Mouse (Mus musculus) heart, embryonic 11.5 days (tissue): ENCODE results near the gene Kcnh4. TPM values are rescaled to one million over a fixed set of nuclear protein-coding genes. Genes with fewer than 3 reads are reported as not detected.

Experiments
- ATAC-seq: fragments of 200-750 bp; cut with Nextera tagmentation; replicated peaks from 2 replicates; pipeline ENCODE4 v1.8.0; 2017; ENCODE audit warnings: moderate library complexity; ENCODE audit not compliant: insufficient number of reproducible peaks, low FRiP score, low TSS enrichment
- H3K27ac ChIP-seq: fragments of 300-500 bp; sonication (generic); 2 replicates; pipeline ENCODE4 v1.5.1; 2014; ENCODE audit warnings: mild to moderate bottlenecking, low read depth, low read length
- H3K27me3 ChIP-seq: fragments of 300-500 bp; sonication (generic); 2 replicates; pipeline ENCODE4 v1.6.1; 2014; ENCODE audit warnings: mild to moderate bottlenecking, low read length, mixed read lengths; ENCODE audit not compliant: control insufficient read depth, insufficient read depth
- H3K36me3 ChIP-seq: fragments of 300-500 bp; sonication (generic); 2 replicates; pipeline ENCODE4 v1.6.1; 2014; ENCODE audit warnings: mild to moderate bottlenecking, low read length, moderate library complexity, mixed read lengths; ENCODE audit not compliant: control insufficient read depth, insufficient read depth
- H3K4me1 ChIP-seq: fragments of 300-500 bp; sonication (generic); 2 replicates; pipeline ENCODE4 v1.6.1; 2014; ENCODE audit warnings: low read length; ENCODE audit not compliant: control insufficient read depth, insufficient read depth
- H3K4me2 ChIP-seq: fragments of 300-500 bp; sonication (generic); 2 replicates; pipeline ENCODE4 v1.6.1; 2014; ENCODE audit warnings: mild to moderate bottlenecking, moderate library complexity
- H3K4me3 ChIP-seq: fragments of 300-500 bp; sonication (generic); 2 replicates; pipeline ENCODE4 v1.5.1; 2014; ENCODE audit warnings: low read depth, low read length
- H3K9ac ChIP-seq: fragments of 300-500 bp; sonication (generic); 2 replicates; pipeline ENCODE4 v1.6.1; 2014; ENCODE audit warnings: mild to moderate bottlenecking, low read depth, low read length, moderate library complexity
- H3K9me3 ChIP-seq: fragments of 300-500 bp; sonication (generic); replicated peaks from 2 replicates; pipeline ENCODE4 v1.6.1; 2016; ENCODE audit warnings: low read length; ENCODE audit not compliant: control insufficient read depth
- WGBS: fragments of 180-500 bp; shearing (Covaris S2); extraction: QIAGEN DNeasy Blood & Tissue Kit; methylation state at CpG from one replicate; pipeline ENCODE4 v1.1.7; 2014; ENCODE audit not compliant: insufficient replicate concordance; 5-methylcytosine and 5-hydroxymethylcytosine counted together
- polyA plus RNA-seq: library from polyadenylated mRNA; unstranded; fragments of >200 nt; fragmentation: Nextera tagmentation; extraction: Ambion mirVana; gene quantifications from 2 replicates; pipeline ENCODE4 v1.2.1, GENCODE M21; 2014

Gene Kcnh4
- polyA plus RNA-seq, 1 experiment from 2014 or later = not detected

DNA sequence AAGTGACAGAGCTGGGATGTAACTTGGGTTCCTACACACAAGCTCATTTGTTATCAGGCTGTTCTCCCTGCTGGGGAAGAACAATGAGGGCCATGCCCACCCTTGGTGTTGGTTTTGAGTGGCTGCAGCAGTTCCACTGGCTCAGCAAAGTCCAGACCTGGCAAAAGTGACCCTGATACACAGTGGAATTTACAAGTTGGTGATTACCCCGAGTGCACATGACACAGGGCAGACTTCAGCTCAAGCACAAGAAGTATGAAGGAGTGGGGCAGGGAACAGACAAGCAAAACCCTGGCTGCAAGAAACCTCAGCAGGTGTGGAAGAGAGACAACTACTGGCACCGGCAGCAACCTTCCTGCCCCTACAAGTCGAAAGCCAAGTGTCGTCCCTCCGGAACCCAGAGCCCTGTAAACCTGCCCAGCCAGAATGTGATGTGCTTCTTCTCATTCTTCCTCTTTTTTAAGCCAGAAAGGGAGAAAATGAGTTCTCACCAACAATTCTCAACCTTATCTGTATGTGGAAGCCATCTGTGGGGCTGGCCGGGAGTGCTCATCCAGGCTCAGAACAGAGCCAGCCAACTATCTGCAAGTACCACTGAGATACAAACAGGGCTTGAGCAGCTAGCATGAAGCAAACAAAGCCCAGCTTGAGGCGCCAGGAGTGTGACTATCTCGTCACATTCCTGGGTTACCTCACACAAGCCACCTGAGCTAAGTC is 37.8 kb downstream of the Kcnh4 start:
- ATAC-seq = no peak
- Histone ChIP-seq H3K36me3 (peaks cover 8% of the 10 kb centered on the region), H3K9me3 (no peaks in the 10 kb centered on the region), H3K9ac (0 out of 2 replicates have a peak overlapping the region, but pooled peaks have one; percentile 46), H3K4me2 (peak overlapping the region; percentile 16; the same call in 1 of the 2 replicates), H3K27me3 (no peaks in the 10 kb centered on the region), H3K4me1 (peaks cover 45% of the 10 kb centered on the region), H3K4me3 (no peak overlapping the region), H3K27ac (peak overlapping the region; percentile 86)
- WGBS = 40% methylated on average over 8 of the region's 8 CpGs

- H3K9ac ChIP-seq = peak overlapping the region; percentile 60
- H3K4me2 ChIP-seq = no peak overlapping the region
These were observed 38.5 kb downstream of the Kcnh4 start for GRCm38 (mm10) chr11:100721254-100721653.

DNA sequence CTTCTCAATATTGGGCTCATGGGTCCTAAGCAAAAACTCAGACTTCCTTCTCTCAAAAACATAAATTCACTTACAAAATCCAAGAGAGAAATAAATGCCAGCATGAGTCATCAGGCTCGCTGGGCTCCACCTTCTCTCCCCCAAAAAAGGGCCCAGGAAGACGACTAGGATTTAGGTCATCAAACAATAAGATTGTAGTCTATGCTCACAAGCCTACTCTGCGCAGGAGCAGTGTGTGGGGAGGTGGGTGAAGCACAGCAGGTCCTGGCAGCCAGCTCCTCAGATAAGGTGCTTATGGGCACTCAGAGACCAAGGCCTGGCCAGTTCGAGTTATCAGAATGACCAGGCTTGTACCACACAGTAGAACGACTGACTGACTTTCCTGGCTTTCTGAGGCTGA is 39.4 kb downstream of the Kcnh4 start:
- H3K27ac ChIP-seq = peak overlapping the region; percentile 86; the same call in 1 of the 2 replicates
- 0 out of 2 replicates have a peak overlapping the region, but pooled peaks have one; percentile 60 for H3K9ac ChIP-seq
- no peaks in the 10 kb centered on the region for H3K9me3 ChIP-seq
- no peak overlapping the region for H3K4me3 ChIP-seq
- H3K4me2 ChIP-seq = 0 out of 2 replicates have a peak overlapping the region, but pooled peaks have one; percentile 8
- WGBS = 46% methylated on average over 5 of the region's 5 CpGs
- H3K4me1 ChIP-seq = peaks cover 42% of the 10 kb centered on the region
- H3K27me3 ChIP-seq = no peaks in the 10 kb centered on the region
- H3K36me3 ChIP-seq = peaks cover 16% of the 10 kb centered on the region
- ATAC-seq = no peak

More at GRCm38 (mm10) chr11:100721254-100721653, 38.5 kb downstream of the Kcnh4 start:
- no peaks in the 10 kb centered on the region for H3K9me3 ChIP-seq
- peaks cover 45% of the 10 kb centered on the region for H3K4me1 ChIP-seq
- H3K4me3 ChIP-seq = no peak overlapping the region
- ATAC-seq = no peak
- peaks cover 12% of the 10 kb centered on the region for H3K36me3 ChIP-seq
- 51% methylated on average over 4 of the region's 4 CpGs for WGBS
- H3K27me3 ChIP-seq = no peaks in the 10 kb centered on the region
- peak overlapping the region; percentile 86 for H3K27ac ChIP-seq

GRCm38 (mm10) chr11:100719893-100720292 is 39.8 kb downstream of the Kcnh4 start:
- H3K27ac ChIP-seq = no peak overlapping the region
- 86% methylated on average over 11 of the region's 11 CpGs for WGBS

GRCm38 (mm10) chr11:100719312-100719711 is 40.4 kb downstream of the Kcnh4 start:
- Histone ChIP-seq H3K4me2 (no peak overlapping the region), H3K9me3 (no peaks in the 10 kb centered on the region), H3K27ac (no peak overlapping the region), H3K4me3 (no peak overlapping the region), H3K4me1 (peaks cover 40% of the 10 kb centered on the region), H3K9ac (no peak overlapping the region), H3K36me3 (peaks cover 16% of the 10 kb centered on the region), H3K27me3 (no peaks in the 10 kb centered on the region)
- no peak for ATAC-seq
- 81% methylated on average over 3 of the region's 3 CpGs for WGBS

More at GRCm38 (mm10) chr11:100719893-100720292, 39.8 kb downstream of the Kcnh4 start:
- no peaks in the 10 kb centered on the region for H3K9me3 ChIP-seq
- peaks cover 16% of the 10 kb centered on the region for H3K36me3 ChIP-seq
- H3K9ac ChIP-seq = no peak overlapping the region
- H3K27me3 ChIP-seq = no peaks in the 10 kb centered on the region
- ATAC-seq = no peak
- no peak overlapping the region for H3K4me2 ChIP-seq
- peaks cover 37% of the 10 kb centered on the region for H3K4me1 ChIP-seq
- no peak overlapping the region for H3K4me3 ChIP-seq

- no peak for ATAC-seq
These were observed 40.9 kb downstream of the Kcnh4 start for GRCm38 (mm10) chr11:100718866-100719265.

DNA sequence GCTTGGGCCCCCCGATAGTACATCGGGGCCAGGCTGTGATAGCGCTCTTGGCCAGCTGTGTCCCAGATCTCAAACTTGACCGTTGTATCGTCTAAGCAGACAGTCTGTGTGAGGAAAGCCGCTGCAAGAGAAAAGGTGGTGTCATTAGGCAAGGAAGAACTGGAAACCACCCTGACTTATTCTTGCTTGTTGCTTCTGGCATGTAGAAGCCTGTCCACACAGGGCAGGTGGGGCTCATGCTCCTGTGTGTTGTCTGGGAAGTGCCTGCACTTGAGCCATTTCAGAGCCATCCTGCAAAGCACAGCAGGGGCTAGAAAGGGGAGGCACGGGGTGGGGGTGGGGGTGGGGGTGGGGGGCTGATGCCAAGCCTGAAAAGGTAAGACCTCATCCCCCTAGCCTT is 41.3 kb downstream of the Kcnh4 start:
- Histone ChIP-seq H3K9ac (no peak overlapping the region), H3K9me3 (no peaks in the 10 kb centered on the region), H3K4me2 (no peak overlapping the region), H3K27ac (no peak overlapping the region), H3K36me3 (peaks cover 16% of the 10 kb centered on the region), H3K27me3 (no peaks in the 10 kb centered on the region), H3K4me3 (no peak overlapping the region), H3K4me1 (peaks cover 47% of the 10 kb centered on the region)
- 86% methylated on average over 7 of the region's 7 CpGs for WGBS
- ATAC-seq = no peak

More at GRCm38 (mm10) chr11:100718866-100719265, 40.9 kb downstream of the Kcnh4 start:
- 90% methylated on average over 4 of the region's 4 CpGs for WGBS
- no peak overlapping the region for H3K9ac ChIP-seq
- H3K4me2 ChIP-seq = no peak overlapping the region
- no peak overlapping the region for H3K27ac ChIP-seq
- no peaks in the 10 kb centered on the region for H3K27me3 ChIP-seq
- H3K9me3 ChIP-seq = no peaks in the 10 kb centered on the region
- peaks cover 45% of the 10 kb centered on the region for H3K4me1 ChIP-seq
- peaks cover 16% of the 10 kb centered on the region for H3K36me3 ChIP-seq
- H3K4me3 ChIP-seq = no peak overlapping the region

DNA sequence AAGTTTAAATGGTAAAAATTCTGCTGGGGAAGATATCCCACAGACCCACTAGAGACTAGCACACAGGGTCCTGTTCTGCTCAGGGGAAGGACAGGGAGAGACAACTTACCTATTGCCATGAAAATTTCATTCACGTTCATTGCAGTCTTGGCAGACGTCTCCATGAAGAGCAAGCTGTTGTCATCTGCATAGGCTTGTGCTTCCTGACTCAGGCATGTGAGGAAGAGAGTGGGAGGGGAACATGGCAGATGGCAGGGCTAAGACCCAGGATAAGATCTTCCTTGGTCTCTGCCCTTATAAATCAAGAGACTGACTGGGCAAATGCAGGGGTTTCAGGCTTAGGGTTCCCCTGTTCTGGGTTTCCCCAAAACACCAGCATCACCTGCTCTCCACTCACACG is 43.1 kb downstream of the Kcnh4 start:
- H3K9ac ChIP-seq = no peak overlapping the region
- peaks cover 42% of the 10 kb centered on the region for H3K4me1 ChIP-seq
- H3K36me3 ChIP-seq = peaks cover 16% of the 10 kb centered on the region
- 85% methylated on average over 3 of the region's 3 CpGs for WGBS
- H3K4me2 ChIP-seq = no peak overlapping the region
- no peak overlapping the region for H3K27ac ChIP-seq
- H3K4me3 ChIP-seq = no peak overlapping the region
- H3K9me3 ChIP-seq = no peaks in the 10 kb centered on the region
- no peak for ATAC-seq
- no peaks in the 10 kb centered on the region for H3K27me3 ChIP-seq

DNA sequence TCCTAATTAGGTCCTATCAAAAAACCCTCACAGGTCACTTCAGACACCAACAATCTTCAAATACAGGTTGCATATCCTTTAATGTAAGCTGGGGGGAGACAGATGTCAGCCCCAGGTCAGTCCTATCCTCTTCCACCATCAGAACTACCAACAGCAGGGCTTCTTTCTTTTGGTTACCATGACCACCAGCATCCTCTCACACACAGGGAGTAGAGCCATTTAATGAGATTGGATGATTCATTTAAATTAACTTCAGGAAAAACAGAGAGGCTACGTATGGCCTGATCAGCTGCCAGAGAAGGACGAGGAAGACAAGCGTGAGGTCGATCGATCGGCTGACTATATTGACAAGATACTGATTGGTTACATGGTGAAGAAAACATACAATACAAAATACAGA is 44.8 kb downstream of the Kcnh4 start:
- Histone ChIP-seq H3K4me2 (no peak overlapping the region), H3K9ac (no peak overlapping the region), H3K27ac (no peak overlapping the region), H3K9me3 (no peaks in the 10 kb centered on the region), H3K36me3 (peaks cover 16% of the 10 kb centered on the region), H3K4me3 (no peak overlapping the region), H3K27me3 (no peaks in the 10 kb centered on the region), H3K4me1 (peaks cover 27% of the 10 kb centered on the region)
- ATAC-seq = no peak
- WGBS = 91% methylated on average over 6 of the region's 6 CpGs
